Mouse (Mus musculus) forebrain, embryonic 11.5 days (tissue): ENCODE data around the gene Acsm4. TPM values are rescaled to one million over a fixed set of nuclear protein-coding genes. Genes with fewer than 3 reads are reported as not detected.
"Not testable (repeated sequence)": the region's sequence is repeated elsewhere in the genome, so short reads cannot be mapped to it uniquely, and the experiment has no call there.

Source experiments
- ATAC-seq: fragments of 200-750 bp; cut with Nextera tagmentation; replicated peaks from 2 replicates; pipeline ENCODE4 v1.8.0; 2017; ENCODE audit warnings: moderate TSS enrichment; ENCODE audit not compliant: low FRiP score
- DNase-seq: peaks from one replicate; pipeline ENCODE4 v3.0.0-alpha.2; 2017; ENCODE audit warnings: low spot score
- H3K27ac ChIP-seq: fragments of 300-500 bp; sonication (generic); 2 replicates; pipeline ENCODE4 v1.5.1; 2014; ENCODE audit warnings: low read depth, low read length
- H3K27me3 ChIP-seq: fragments of 300-500 bp; sonication (generic); 2 replicates; pipeline ENCODE4 v1.6.1; 2014; ENCODE audit warnings: mild to moderate bottlenecking, low read length, mixed read lengths; ENCODE audit not compliant: control insufficient read depth, insufficient read depth
- H3K36me3 ChIP-seq: fragments of 300-500 bp; sonication (generic); 2 replicates; pipeline ENCODE4 v1.6.1; 2014; ENCODE audit warnings: mild to moderate bottlenecking, low read length, moderate library complexity, mixed read lengths; ENCODE audit not compliant: control insufficient read depth, insufficient read depth
- H3K4me1 ChIP-seq: fragments of 300-500 bp; sonication (generic); replicated peaks from 2 replicates; pipeline ENCODE4 v1.6.1; 2014; ENCODE audit warnings: low read length, mixed read lengths; ENCODE audit not compliant: control insufficient read depth, insufficient read depth
- H3K4me2 ChIP-seq: fragments of 300-500 bp; sonication (generic); 2 replicates; pipeline ENCODE4 v1.6.1; 2014; ENCODE audit warnings: low read depth, mild to moderate bottlenecking, low read length, moderate library complexity, mixed read lengths; ENCODE audit not compliant: severe bottlenecking
- H3K4me3 ChIP-seq: fragments of 300-500 bp; sonication (generic); 2 replicates; pipeline ENCODE4 v1.5.1; 2014; ENCODE audit warnings: low read depth, low read length
- H3K9ac ChIP-seq: fragments of 300-500 bp; sonication (generic); 2 replicates; pipeline ENCODE4 v1.6.1; 2014; ENCODE audit warnings: low read length
- H3K9me3 ChIP-seq: fragments of 300-500 bp; sonication (generic); 2 replicates; pipeline ENCODE4 v1.6.1; 2016; ENCODE audit warnings: low read length, mixed read lengths; ENCODE audit not compliant: control insufficient read depth
- WGBS: fragments of 180-500 bp; shearing (Covaris S2); extraction: QIAGEN DNeasy Blood & Tissue Kit; methylation state at CpG from one replicate; pipeline ENCODE4 v1.1.7; 2014; 5-methylcytosine and 5-hydroxymethylcytosine counted together
- polyA plus RNA-seq: library from polyadenylated mRNA; unstranded; fragments of >200 nt; fragmentation: Nextera tagmentation; extraction: Ambion mirVana; gene quantifications from 2 replicates; pipeline ENCODE4 v1.2.1, GENCODE M21; 2014

Acsm4 gene
- polyA plus RNA-seq, 1 experiment from 2014 or later: 0.92 TPM

GRCm38 (mm10) chr7:119694926-119695325 is 5.1 kb downstream of the Acsm4 start:
- no peak overlapping the region for H3K4me2 ChIP-seq
- no peaks in the 10 kb centered on the region for H3K27me3 ChIP-seq
- no peak overlapping the region for H3K4me3 ChIP-seq
- no peaks in the 10 kb centered on the region for H3K36me3 ChIP-seq
- no peak overlapping the region for H3K27ac ChIP-seq
- ATAC-seq (no peak), DNase-seq (no peak)
- WGBS: 71% methylated on average over 1 of the region's 1 CpGs
- H3K4me1 ChIP-seq: no peaks in the 10 kb centered on the region
- H3K9me3 ChIP-seq: no peaks in the 10 kb centered on the region
- no peak overlapping the region for H3K9ac ChIP-seq

- H3K27me3 ChIP-seq: no peaks in the 10 kb centered on the region
- H3K9me3 ChIP-seq: no peaks in the 10 kb centered on the region
- H3K4me1 ChIP-seq: no peaks in the 10 kb centered on the region
- 93% methylated on average over 7 of the region's 7 CpGs for WGBS
- H3K4me2 ChIP-seq: no peak overlapping the region
- ATAC-seq (no peak), DNase-seq (no peak)
- H3K27ac ChIP-seq: no peak overlapping the region
- H3K36me3 ChIP-seq: peaks cover 10% of the 10 kb centered on the region; the same call in 1 of the 2 replicates
- no peak overlapping the region for H3K4me3 ChIP-seq
- no peak overlapping the region for H3K9ac ChIP-seq
Observed at GRCm38 (mm10) chr7:119714111-119714510, 24.3 kb downstream of the Acsm4 start.

- Histone ChIP-seq H3K36me3 (peaks cover 10% of the 10 kb centered on the region; the same call in 1 of the 2 replicates), H3K4me3 (peak within 1 kb of the TSS; percentile 93), H3K4me1 (0 out of 2 replicates have a peak, but pooled peaks cover 2% of the 10 kb centered on the region), H3K27me3 (no peaks in the 10 kb centered on the region), H3K27ac (no peak within 1 kb of the TSS), H3K9me3 (no peaks in the 10 kb centered on the region), H3K9ac (peak within 1 kb of the TSS; percentile 84), H3K4me2 (peak within 1 kb of the TSS; percentile 74)
- ATAC-seq (peak; percentile 96), DNase-seq (peak; percentile 96)
- WGBS: under 1% methylated on average over 60 of the region's 60 CpGs
Observed at GRCm38 (mm10) chr7:119720253-119720946, 30.6 kb downstream of the Acsm4 start, which contains the start of gene Thumpd1. Thumpd1 (minus strand) TSS chr7:119720798.

- WGBS: 19% methylated on average over 8 of the region's 8 CpGs
- H3K4me3 ChIP-seq: peak overlapping the region; percentile 93
Observed at GRCm38 (mm10) chr7:119720947-119721310, 31.1 kb downstream of the Acsm4 start.

GRCm38 (mm10) chr7:119727621-119728020 is 37.8 kb downstream of the Acsm4 start:
- no peaks in the 10 kb centered on the region for H3K4me1 ChIP-seq
- no peak overlapping the region for H3K4me3 ChIP-seq
- WGBS: 96% methylated on average over 2 of the region's 2 CpGs
- ATAC-seq (no peak), DNase-seq (no peak)
- no peaks in the 10 kb centered on the region for H3K27me3 ChIP-seq
- no peak overlapping the region for H3K4me2 ChIP-seq
- no peak overlapping the region for H3K27ac ChIP-seq
- no peaks in the 10 kb centered on the region for H3K9me3 ChIP-seq
- H3K36me3 ChIP-seq: no peaks in the 10 kb centered on the region
- no peak overlapping the region for H3K9ac ChIP-seq

More at GRCm38 (mm10) chr7:119720947-119721310, 31.1 kb downstream of the Acsm4 start:
- 0 out of 2 replicates have a peak, but pooled peaks cover 2% of the 10 kb centered on the region for H3K4me1 ChIP-seq
- ATAC-seq (peak; percentile 48), DNase-seq (no peak)
- H3K9ac ChIP-seq: peak overlapping the region; percentile 84; the same call in 1 of the 2 replicates
- H3K27me3 ChIP-seq: no peaks in the 10 kb centered on the region
- peaks cover 6% of the 10 kb centered on the region; the same call in 1 of the 2 replicates for H3K36me3 ChIP-seq
- no peak overlapping the region for H3K27ac ChIP-seq
- H3K4me2 ChIP-seq: peak overlapping the region; percentile 74
- no peaks in the 10 kb centered on the region for H3K9me3 ChIP-seq

GRCm38 (mm10) chr7:119731262-119731661 is 41.4 kb downstream of the Acsm4 start:
- H3K27me3 ChIP-seq: not testable (repeated sequence)
- DNase-seq: peak; percentile 63

GRCm38 (mm10) chr7:119738877-119739276 is 49.1 kb downstream of the Acsm4 start:
- Histone ChIP-seq H3K9me3 (no peaks in the 10 kb centered on the region), H3K27ac (no peak overlapping the region), H3K4me1 (no peaks in the 10 kb centered on the region), H3K36me3 (no peaks in the 10 kb centered on the region), H3K4me2 (no peak overlapping the region), H3K9ac (no peak overlapping the region), H3K4me3 (no peak overlapping the region), H3K27me3 (no peaks in the 10 kb centered on the region)
- ATAC-seq (0 out of 2 replicates have a peak, but pooled peaks have one; percentile 36), DNase-seq (peak; percentile 48)
- 94% methylated on average over 2 of the region's 2 CpGs for WGBS

More at GRCm38 (mm10) chr7:119731262-119731661, 41.4 kb downstream of the Acsm4 start:
- H3K9ac ChIP-seq, H3K4me1 ChIP-seq, H3K4me2 ChIP-seq, H3K4me3 ChIP-seq, H3K27ac ChIP-seq, H3K9me3 ChIP-seq, H3K36me3 ChIP-seq, ATAC-seq: not testable (repeated sequence)
- 81% methylated on average over 4 of the region's 4 CpGs for WGBS

- not testable (repeated sequence) for H3K27ac ChIP-seq
- DNase-seq: peak; percentile 67
Observed at GRCm38 (mm10) chr7:119739798-119740468, 50.1 kb downstream of the Acsm4 start.

More at GRCm38 (mm10) chr7:119739798-119740468, 50.1 kb downstream of the Acsm4 start:
- WGBS: 4% methylated on average over 26 of the region's 44 CpGs
- Histone ChIP-seq H3K4me3 (peak overlapping the region; percentile 30), H3K9ac (peak overlapping the region; percentile 55), H3K4me2 (peak overlapping the region; percentile 41; the same call in 1 of the 2 replicates)
- not testable (repeated sequence) for H3K4me1 ChIP-seq, H3K36me3 ChIP-seq, H3K9me3 ChIP-seq, H3K27me3 ChIP-seq
- peak; percentile 83 for ATAC-seq
